Mouse (Mus musculus) brain, embryonic 14.5 days (tissue): ENCODE results near the gene Mnt.

Source experiments
- CTCF ChIP-seq: fragments of 200-500 bp; IDR thresholded peaks from 2 replicates; pipeline ENCODE4 v1.5.1; 2012; ENCODE audit warnings: inconsistent platforms, mild to moderate bottlenecking, moderate library complexity, borderline replicate concordance; ENCODE audit not compliant: insufficient read depth, insufficient read length; ENCODE audit errors: extremely low read depth
- POLR2A ChIP-seq: fragments of 200-500 bp; IDR thresholded peaks from 2 replicates; pipeline ENCODE4 v1.6.1; 2012; ENCODE audit warnings: mild to moderate bottlenecking, inconsistent platforms, borderline replicate concordance; ENCODE audit not compliant: poor library complexity, insufficient read depth, insufficient read length, severe bottlenecking; ENCODE audit errors: extremely low read depth

GRCm38 (mm10) chr11:74815795-74816194 lies 14.9 kb upstream of the Mnt start:
- TF ChIP-seq CTCF (no peak), POLR2A (no peak)
